Mouse (Mus musculus) layer of hippocampus, adult 6 months (tissue): ENCODE results near the gene Mettl5. TPM values are rescaled to one million over a fixed set of nuclear protein-coding genes. Genes with fewer than 3 reads are reported as not detected.

Source experiments
- long read RNA-seq, 2 experiments: library from polyadenylated mRNA; unstranded; transcript quantifications; one replicate each; pipeline ENCODE4 v2.0.0; 2019 to 2020
- polyA plus RNA-seq: library from polyadenylated mRNA; unstranded; fragments of <200 nt; fragmentation: Nextera tagmentation; gene quantifications from 2 replicates; pipeline ENCODE4 v1.2.3, GENCODE M21; 2021

The Mettl5 gene
- polyA plus RNA-seq = 21.9 and 22.4 TPM in 2 replicates
- long read RNA-seq, experiment 1, transcript Mettl5-201 (7 exons, 968 nt) = major isoform, 14 of 22 reads
- long read RNA-seq, experiment 1, partial matches to known transcripts = 3 of 22 reads
- long read RNA-seq, experiment 1, other reads (novel, unspliced or antisense) = 2 of 22 reads
- long read RNA-seq, experiment 2, transcript Mettl5-203 (4 exons, 2,090 nt) = minor isoform, 8 of 21 reads
- long read RNA-seq, experiment 2, transcript Mettl5-201 (7 exons, 968 nt) = major isoform, 10 of 21 reads
- long read RNA-seq, experiment 2, partial matches to known transcripts = 1 of 21 reads
- long read RNA-seq, experiment 2, other reads (novel, unspliced or antisense) = 2 of 21 reads

DNA sequence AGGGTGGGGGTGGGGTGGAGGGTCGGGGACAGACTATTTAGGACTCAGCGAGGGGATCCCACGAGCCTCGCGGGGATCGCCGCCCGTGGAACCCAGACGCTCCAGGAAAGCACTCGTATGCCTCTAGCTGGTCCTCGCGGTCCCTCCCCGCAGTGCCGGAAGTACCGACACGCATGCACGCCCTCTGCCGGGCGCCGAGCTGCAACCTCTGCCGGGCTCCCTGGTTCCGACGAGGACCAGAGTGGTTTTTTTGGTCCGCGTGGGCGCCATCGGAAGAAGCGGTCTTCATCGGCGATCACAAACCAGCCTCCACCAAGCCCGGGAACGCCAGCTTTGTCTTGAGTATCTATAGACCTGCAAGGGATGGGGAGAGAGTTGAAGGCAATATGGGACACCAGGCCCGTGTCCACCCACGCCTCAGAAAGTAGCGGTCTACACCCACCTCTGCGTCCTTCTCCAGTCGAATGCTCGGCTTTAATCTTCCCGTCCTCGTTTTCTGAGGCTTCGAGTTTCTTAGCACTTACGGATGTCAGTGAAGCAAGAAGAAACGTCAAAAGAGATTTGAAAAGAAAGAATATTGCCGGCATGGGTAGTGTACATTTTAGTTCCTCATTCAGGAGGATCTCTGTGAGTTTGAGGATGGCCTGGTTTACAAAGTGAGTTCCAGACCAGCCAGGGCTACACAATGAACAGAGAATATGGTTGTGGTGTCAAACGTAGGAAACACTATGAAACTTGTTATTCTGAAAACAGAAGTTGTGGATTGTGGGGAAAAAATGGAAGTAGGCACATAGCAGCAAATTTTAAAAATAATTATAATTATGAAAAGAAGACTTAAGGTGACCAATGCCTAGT is at the start of gene Mettl5:
Gene Mettl5 (minus strand): TSS at position 165 of the 855 bp plus-strand sequence.

DNA sequence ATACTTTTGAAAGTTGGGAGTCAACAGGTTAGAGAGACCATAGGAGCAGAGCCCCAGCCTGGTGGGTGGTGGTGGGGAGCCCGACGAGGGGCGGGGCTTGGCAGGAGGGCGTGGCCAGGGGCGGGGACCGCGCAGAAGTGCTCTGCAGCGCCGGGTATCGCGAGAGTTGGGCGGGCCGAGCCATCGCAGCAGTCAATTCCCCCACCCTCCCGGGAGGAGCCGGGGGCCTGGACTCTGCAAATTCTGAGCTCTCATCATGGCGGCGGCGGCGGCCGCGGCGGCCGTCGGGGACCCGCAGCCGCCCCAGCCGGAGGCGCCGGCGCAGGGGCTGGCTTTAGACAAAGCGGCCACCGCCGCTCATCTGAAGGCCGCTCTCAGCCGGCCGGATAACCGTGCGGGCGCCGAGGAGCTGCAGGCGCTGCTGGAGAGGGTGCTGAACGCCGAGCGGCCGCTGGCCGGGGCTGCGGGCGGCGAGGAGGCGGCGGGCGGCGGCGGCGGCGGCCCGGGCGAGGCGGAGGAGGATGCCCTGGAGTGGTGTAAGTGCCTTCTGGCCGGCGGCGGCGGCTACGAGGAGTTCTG is 11.7 kb upstream of the Mettl5 start, which contains the start of gene Ubr3:
Gene Ubr3 (plus strand): TSS at position 208 of the 579 bp plus-strand sequence.

DNA sequence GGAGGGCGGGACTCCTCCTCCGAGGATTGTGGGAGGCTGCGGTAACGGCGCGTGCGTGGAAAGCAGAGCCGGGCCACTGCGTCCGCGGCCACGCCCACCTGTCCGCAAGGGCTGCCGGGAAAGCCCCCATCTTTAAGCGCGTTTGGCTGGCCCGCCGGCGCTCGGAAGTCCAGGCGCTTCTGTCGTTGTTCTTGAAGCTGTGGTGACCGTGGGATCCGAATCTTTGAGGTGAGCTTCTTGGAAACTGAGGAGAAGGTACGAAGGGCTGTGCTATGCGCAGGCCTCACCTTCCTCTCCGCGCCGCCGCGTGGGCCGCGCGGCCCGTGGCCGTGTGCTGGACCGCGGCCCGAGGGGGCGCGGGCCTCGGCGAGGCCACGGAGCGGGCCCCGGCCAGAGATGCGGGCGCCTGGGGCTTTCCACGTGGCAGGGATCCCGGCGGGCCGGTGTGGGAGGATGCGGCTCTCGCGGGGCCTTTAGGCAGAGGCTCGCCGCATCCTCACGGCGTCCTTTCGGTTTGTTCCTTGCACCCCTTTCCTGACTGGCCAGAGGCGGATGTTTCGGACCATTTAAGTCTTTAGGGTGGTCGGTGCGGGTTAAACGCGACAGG is 23.8 kb downstream of the Mettl5 start, which contains the start of gene Ssb:
Gene Ssb (plus strand): TSS at position 78 of the 607 bp plus-strand sequence.

DNA sequence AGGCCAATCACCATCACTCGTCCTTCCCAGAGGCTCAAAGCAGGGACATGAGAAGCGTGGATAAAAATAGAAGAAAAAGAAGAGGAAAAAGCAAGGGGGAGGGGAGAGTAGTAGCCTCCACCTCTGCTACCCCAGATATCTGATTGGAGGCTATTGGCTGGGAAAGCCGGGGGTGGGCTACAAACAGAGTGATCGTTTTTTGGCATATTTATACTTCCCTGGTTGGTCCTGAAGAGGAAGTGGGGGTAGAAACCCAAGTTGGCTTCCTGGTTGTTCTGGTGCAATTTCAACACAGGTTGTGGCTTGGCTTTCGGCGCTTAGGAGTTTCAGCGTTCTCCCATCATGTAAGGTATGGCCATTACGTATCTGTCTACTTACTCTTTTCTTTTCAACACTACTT is 63.7 kb downstream of the Mettl5 start, which contains the start of gene Klhl23:
Gene Klhl23 (plus strand): TSS at position 234 of the 400 bp plus-strand sequence.

Other genes starting within 250 kb of the Mettl5 start
- gene Bbs5, start 238.4 kb downstream of the Mettl5 start, polyA plus RNA-seq = 14.4 and 17.4 TPM in 2 replicates
- gene Klhl41, start 215.5 kb downstream of the Mettl5 start, polyA plus RNA-seq = 0.06 and 0.09 TPM in 2 replicates
- gene Fastkd1, start 172.1 kb downstream of the Mettl5 start, polyA plus RNA-seq = 4.5 TPM in 2 replicates
- 74.1 and 77.5 TPM in 2 replicates for gene Ppig, start 163.1 kb downstream of the Mettl5 start, polyA plus RNA-seq
- gene Ccdc173, start 96.0 kb downstream of the Mettl5 start, polyA plus RNA-seq = 1.8 TPM in 2 replicates
- 25.4 and 25.5 TPM in 2 replicates for gene Phospho2, start 96.0 kb downstream of the Mettl5 start, polyA plus RNA-seq
- gene Klhl23, start 63.7 kb downstream of the Mettl5 start, polyA plus RNA-seq = 15.2 and 19.4 TPM in 2 replicates
- gene Ssb, start 24.1 kb downstream of the Mettl5 start, polyA plus RNA-seq = 178 and 187 TPM in 2 replicates
- gene Ubr3, start 11.6 kb upstream of the Mettl5 start, polyA plus RNA-seq = 5.6 and 6.2 TPM in 2 replicates
- 0.08 TPM in 2 replicates for gene Myo3b, start 153.5 kb upstream of the Mettl5 start, polyA plus RNA-seq